Mouse (Mus musculus) MEL-GATA-1-ER (cell line): Measurements from ENCODE around the gene Fam32a.

Experiments
- DNase-seq: peaks from one replicate; pipeline ENCODE4 v3.0.0-alpha.2; 2012; ENCODE audit warnings: low read depth; ENCODE audit errors: extremely low read depth

The Fam32a gene

DNA sequence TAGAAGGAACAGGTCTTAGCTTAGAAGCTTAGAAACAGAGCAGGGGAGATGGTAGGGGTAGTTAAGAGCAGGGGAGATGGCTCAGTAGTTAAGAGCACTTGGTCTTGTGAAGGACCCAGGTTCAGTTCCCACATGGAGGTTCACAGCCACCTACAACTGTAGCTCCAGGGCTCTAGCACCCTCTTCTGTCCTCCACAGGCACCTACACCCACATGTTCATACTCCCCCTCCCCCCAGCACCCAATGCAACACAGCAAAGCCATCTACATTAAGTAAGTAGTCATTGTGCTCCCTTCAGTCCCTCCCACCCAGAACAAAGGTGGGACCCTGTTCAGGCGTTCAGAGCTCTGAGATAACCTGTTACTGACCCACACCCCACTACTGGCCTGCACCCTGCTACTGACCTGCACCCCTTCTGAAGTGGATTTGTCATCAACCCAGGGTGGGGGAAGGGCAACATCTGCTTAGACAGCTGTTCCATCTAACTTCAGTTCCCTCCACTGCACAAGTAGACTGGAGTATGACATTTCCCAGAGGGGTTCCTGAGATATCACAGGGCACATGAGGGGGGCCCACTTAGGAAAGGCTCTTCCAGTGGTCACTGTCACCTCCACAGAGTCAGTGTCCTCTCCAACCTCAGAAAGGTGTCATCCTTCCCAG is 53.7 kb downstream of the Fam32a start:
- DNase-seq = no peak

DNA sequence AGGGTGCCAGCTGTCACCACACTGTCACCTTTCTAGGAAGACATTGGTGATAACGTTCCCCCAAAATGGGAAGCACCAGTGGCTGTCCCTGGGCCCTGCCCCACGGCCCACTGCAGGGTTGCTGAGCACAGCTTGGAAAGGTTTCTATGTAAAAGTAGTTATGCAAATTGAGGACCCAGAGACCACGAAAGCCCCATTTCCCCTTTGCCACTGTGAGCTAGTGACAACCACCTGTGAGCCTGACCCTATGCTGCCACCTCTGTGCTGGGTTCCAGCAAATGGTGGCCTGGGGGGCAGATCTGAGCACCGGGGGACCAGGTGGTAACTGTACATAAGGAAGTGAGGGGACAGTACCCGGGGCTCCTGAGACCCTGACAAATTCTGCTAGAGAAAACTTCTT is 54.3 kb downstream of the Fam32a start:
- no peak for DNase-seq
